Mouse (Mus musculus) G1E-ER4 (cell line): ENCODE measurements at regions not wholly inside any gene's neighbourhood (a gene's known extent, or its start where the extent isn't known, plus 50 kb on each side); places are given as distances from the start of the nearest gene placed in this dataset.

Source experiments
- GATA1 ChIP-seq: IDR thresholded peaks from one replicate; pipeline ENCODE4 v1.8.0; 2012; ENCODE audit warnings: low read length, inconsistent platforms

DNA sequence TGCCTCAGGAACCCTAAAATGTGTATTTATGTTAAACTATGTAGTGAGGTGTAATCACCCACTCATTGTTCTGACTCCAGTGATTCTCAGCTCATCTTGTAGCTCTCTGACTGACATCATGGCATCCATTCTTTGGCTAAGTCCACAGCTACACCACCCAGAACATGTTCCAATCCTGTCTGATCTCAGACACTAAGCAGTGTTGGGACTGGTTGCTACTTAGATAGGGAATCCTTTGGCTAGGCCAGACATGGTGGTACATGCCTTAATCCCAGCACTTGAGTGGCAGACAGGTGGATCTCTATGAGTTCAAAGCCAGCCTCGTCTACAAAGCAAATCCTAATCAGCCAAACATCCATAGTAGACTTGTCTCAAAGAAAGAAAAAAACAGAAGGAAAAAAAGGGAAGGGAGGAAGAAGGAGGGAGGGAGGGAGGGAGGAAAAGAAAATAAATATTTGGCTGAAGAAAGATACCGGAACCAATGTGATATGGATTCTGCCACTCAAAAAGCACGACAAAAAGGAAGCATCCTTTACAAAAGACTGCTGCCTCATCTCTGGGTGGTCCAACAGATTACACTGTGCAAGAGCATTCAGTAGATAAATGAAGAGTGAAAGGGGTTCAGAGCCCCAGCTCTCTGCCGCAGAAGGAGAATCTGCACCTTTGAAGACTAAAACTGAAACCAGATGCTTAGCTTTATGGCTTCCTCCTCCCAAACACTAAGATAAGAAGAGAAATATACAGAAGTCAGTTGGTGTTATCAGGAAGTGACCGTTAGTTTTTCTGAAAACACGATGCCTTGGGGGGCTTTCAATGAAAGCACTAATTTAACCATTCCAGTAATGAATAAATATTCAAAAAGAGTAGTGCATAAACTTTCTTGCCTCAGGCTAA lies 51.5 kb upstream of the Med13 start:
- peak; percentile 48 for TF ChIP-seq GATA1

DNA sequence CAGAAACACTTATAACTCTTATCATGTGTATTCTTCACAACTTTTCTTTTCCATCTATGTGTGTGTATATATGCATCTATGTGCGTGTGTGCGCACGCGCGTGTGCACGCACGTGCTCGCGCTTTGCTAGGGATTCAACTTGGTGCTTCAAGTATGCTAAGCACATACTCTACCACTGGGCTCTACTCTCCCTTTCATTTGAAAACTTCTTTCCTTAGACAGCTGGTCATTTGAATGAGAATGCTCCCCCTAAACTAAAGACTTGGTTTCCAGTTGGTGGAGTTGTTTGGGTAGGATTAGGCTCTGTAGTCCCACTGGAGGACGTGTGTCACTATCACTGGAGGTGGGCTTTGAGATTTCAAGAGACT lies 52.2 kb upstream of the Med13 start:
- no peak for TF ChIP-seq GATA1

DNA sequence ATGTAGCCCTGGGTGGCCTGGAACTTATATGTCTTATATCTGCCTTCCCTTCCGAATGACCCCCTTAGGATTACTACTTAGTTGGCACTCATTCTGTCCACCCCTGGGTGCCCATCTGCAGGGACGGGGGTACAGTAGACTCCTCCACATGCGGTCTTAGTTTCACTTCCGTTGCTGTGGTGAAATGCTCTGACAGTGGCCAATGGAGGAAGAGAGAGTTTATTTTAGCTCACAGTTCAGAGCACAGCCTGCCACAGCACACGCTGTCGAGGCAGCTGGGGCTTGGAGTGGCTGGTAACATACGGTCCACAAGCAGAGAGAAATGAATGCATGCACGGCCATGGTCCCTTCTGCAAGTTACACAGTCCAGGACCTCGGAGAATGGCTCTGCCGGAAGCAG lies 53.1 kb upstream of the Med13 start:
- TF ChIP-seq GATA1: no peak

DNA sequence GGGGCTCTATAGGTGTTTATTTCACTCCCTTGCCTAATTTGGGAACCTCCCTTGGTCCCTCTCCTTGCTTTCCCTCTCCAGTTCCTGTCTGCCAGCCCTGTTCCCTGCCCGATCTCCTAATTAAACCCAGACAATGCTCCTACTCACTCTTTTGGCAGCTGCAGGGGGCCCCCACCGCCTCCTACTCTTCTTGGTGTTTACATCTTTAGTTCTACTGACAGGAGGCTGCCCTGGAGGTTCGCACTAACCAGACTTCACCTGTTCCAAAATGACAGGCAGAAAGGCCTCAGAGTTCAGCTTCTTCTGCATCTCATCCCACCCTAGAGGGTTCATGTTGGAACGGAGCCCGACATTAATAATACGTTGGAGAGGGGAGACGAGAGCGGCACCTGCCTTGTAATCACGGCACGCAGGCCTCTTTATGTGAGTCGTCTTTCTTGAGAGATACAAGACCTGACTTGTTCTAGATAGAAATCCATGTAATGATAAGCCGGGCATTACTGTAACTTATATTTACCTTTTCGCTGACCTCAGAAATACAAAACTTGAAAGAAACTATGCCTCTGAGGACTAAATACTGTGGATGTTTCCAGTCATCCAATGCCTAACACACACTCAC lies 55.5 kb upstream of the Med13 start:
- no peak for TF ChIP-seq GATA1

DNA sequence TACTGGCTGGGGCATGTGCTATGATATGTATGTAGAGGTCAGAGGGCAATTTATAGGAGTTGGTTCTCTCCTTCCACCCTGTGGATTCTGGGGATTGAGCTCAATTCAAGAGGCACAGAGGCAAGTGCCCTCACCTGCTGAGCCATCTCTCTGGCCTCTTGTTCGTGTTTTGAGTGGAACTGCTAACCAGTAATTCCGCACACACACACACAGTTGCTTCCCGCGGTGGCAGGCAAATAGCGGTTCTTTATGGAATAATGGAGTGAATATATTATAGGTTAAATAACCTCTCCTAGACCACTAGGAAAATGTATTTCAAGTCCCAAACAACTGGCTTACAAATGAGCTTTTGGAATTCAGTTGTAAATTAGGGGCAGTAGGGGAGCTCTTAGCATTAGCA lies 59.1 kb upstream of the Med13 start:
- no peak for TF ChIP-seq GATA1

DNA sequence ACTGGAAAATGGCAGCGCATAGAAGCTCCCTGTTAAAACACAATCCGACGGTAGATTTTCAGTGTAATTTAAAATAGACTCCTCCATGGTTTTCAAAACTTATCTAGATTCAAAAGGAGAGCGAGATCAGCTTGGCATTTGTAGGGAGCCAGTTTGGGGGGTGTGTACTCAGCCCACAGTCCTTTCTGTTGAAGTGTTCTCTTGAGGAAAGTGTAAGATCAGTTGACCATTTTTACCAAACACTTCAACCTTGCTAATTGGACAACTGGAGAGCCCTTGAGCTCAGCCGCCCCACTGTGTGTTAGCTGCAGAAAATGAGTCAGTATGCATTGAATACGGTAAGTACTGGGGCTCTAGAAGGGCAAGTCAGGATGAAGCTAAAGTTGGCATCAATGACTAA lies 59.8 kb upstream of the Med13 start:
- TF ChIP-seq GATA1: no peak

DNA sequence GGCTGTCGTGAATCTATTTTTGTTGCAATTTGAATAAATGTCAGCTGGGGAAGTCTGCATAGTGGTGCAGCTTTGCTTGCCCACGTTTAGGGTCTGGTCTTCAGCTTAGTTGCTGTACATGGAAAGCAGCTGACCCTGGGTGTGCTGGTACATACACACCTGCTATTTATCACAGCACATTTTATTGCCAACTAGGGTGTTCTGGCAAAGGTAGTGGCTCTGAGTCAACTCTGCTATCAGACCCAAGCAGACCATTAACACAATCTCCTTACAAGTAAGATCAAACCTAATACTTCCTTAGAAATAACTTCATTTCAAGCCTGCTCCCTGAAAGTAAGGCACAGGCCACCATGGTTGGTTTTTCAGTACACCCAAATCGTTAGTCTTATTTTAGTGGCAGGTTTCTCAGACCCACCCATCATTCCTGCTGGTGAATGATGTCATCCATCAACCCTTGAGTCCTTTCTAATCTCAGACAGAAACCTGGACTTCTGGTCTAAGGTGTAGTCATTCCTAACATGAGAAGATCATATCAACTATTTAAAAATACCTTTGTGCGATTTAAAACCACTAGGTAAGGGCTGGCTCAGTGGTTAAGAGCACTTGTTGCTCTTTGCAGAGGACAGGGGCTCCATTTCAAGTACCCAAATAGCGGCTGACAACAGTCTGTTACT lies 62.5 kb upstream of the Med13 start:
- no peak for TF ChIP-seq GATA1

DNA sequence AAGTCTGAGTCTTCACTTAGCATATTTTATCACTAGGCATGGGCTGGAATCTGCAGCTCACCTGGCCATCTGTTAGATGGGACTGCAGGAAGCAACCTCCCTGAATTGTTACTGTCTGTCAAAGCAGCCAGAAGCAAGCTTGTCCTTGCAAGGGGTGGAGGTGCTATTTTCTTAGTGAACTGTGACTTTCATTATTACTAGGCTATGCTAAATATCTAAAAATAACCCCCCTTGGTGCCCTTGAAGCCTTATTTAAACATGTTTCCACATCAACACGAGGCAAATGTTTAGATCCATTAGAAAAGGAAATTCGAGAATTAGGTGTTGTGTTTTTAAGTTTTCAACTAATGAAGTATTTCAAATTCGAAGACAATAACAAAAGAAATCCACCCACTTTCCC lies 55.5 kb upstream of the Rnft1 start:
- TF ChIP-seq GATA1: no peak

DNA sequence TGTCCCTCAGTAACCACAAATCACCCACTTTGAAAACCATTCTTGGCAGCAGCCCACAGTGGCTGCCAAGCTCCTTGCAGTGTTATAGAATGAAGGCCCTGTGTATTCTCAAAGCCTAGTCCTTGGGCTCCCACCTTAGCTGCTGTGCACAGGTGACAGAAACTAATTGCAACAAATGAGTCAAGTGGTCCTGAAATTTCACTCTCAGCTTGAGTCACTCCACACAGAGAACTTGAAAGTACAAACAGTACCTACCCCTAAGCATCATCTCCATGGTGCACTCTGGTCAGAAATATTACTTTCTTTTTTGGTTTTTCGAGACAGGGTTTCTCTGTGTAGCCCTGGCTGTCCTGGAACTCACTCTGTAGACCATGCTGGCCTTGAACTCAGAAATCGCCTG lies 54.2 kb upstream of the Rnft1 start:
- TF ChIP-seq GATA1: no peak

DNA sequence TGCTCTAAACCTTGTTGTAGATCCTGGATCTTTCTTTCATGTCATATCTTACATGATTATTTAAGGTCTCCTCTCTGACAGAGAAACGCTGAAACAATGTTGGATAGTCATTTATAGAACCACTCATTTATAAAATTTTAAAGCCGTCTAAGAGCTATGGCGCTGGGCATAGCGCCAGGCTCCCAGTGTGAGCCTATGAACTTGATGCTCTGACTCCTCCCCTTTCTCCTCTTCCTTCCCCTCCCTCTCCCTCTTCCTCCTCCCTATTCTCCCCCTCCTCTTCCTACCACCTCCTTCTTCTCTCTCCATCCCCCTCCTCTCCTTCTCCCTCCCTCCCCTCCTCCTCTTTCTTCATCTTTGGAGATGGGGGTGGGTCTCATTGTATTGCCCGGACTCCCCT lies 52.9 kb upstream of the Rnft1 start:
- no peak for TF ChIP-seq GATA1

DNA sequence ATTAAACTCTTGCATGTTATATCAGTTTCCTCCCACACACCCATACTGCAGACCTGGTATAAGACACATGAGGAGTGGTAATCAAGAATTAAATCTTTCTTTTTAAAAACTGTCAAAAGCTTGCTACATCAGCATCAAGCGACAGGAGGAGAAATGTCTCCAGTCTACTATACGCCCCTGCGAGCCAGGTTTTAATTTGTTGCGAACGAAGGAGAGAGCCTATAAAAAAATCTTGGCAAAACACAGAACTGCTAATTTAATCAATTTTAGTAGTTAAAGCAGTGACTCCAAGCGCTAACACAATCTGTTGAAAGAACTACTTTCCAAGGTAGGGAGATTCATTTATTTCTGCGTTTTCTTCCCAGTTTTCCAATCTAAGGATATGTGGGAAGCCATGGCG lies 50.4 kb upstream of the Rnft1 start:
- no peak for TF ChIP-seq GATA1
